Mouse (Mus musculus) stomach, postnatal 0 days (tissue): ENCODE data around the gene Fignl2.

ENCODE experiments used
- CTCF ChIP-seq: IDR thresholded peaks from 2 replicates; pipeline ENCODE4 v1.5.1; 2016; ENCODE audit warnings: antibody characterized with exemption, low read depth, mild to moderate bottlenecking, moderate library complexity
- EP300 ChIP-seq: optimal IDR thresholded peaks from 2 replicates; pipeline ENCODE3; 2016; ENCODE audit warnings: antibody characterized with exemption

DNA sequence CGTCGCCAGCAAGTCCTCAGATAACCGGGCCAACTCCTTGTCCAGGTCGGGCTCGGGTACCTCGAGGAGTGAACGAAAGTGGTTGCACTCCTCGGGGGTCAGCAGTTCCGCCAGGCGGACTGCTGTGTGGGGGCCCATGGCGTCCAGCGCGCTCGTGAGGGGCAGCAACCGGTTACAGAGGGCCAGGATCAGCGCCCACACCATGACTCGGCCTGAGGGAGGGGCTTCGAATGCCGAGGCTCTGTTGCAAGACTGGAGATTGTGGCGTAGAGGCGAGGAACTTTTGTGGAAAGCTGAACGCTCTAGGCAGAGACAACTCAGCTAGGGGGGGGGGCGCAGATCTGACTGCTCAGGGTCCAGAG lies 31.2 kb downstream of the Fignl2 start, which contains the start of gene Gm47841:
- TF ChIP-seq CTCF = no peak
- TF ChIP-seq EP300 = no peak
